Mouse (Mus musculus): ENCODE measurements at regions not wholly inside any gene's neighbourhood (a gene's known extent, or its start where the extent isn't known, plus 50 kb on each side); places are given as distances from the start of the nearest gene placed in this dataset.

DNA sequence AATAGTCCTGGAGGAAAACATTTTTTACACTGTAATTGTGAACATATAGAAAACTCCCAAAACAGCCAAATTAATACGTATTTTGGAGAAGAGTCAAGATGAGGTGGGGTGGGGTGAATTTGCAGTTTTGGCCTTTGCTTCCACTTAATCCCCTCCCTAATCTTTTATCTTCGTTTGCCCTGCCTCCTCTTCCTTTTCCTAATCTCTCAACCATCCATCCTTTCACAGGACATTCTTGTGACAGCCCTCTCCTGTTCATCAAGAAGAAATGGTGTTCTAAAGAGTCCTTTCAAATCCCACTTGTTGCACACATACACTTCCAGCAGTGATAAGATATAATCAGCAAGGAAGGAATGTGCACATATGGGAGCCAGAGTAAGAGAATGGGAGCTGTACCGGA, 186.0 kb upstream of the Paip1 start:
- no peaks in the 10 kb centered on the region for H3K4me1 ChIP-seq (replicated peaks; ENCODE audit: control insufficient read depth, insufficient read depth, low read length)
- 36% methylated on average over 3 of the region's 3 CpGs for WGBS
- TF ChIP-seq POLR2A (IDR thresholded peaks at IDR 0.05; ENCODE audit: control insufficient read depth, extremely low read depth, insufficient read depth, low read length, poor library complexity) (no peak), CTCF (IDR thresholded peaks at IDR 0.05; ENCODE audit: borderline replicate concordance, control insufficient read depth, extremely low read depth, insufficient read depth, low read length, poor library complexity) (no peak)

DNA sequence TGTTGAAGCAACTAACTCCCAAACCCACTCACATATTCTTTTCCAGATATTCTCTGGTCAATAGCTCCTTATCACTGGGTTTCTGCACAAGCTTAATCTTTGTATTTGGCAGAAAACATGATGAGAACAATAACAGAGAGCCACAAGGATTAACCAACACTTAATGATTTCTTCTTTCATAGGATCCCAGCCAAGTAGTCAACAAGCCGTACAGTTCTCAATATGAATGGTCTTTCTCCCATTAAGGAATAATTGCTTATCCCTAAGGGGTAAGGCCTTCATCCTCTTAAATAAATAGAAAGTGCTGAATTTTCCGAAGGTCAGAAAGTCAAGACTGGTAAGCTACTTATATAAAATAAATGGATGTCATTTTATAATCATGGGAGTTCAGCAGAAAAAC, 181.3 kb upstream of the Paip1 start:
- 93% methylated on average over 2 of the region's 2 CpGs for WGBS
- no peaks in the 10 kb centered on the region for H3K27me3 ChIP-seq (ENCODE audit: control insufficient read depth, insufficient read depth, low read length)
- no peaks in the 10 kb centered on the region for H3K4me1 ChIP-seq (replicated peaks; ENCODE audit: control insufficient read depth, insufficient read depth, low read length)
- H3K36me3 ChIP-seq (ENCODE audit: control insufficient read depth, insufficient read depth, low read length) = no peaks in the 10 kb centered on the region
- no peak overlapping the region for H3K27ac ChIP-seq (ENCODE audit: control insufficient read depth, insufficient read depth, low read length)
- DNase-seq = no peak
- TF ChIP-seq POLR2A (IDR thresholded peaks at IDR 0.05; ENCODE audit: control insufficient read depth, extremely low read depth, insufficient read depth, low read length, poor library complexity) (no peak), CTCF (IDR thresholded peaks at IDR 0.05; ENCODE audit: borderline replicate concordance, control insufficient read depth, extremely low read depth, insufficient read depth, low read length, poor library complexity) (no peak)
- no peak overlapping the region for H3K4me3 ChIP-seq (ENCODE audit: control insufficient read depth, insufficient read depth, low read length)

More for the DNA sequence above, 186.0 kb upstream of the Paip1 start:
- no peak overlapping the region for H3K4me3 ChIP-seq (ENCODE audit: control insufficient read depth, insufficient read depth, low read length)
- no peak overlapping the region for H3K27ac ChIP-seq (ENCODE audit: control insufficient read depth, insufficient read depth, low read length)
- H3K36me3 ChIP-seq (ENCODE audit: control insufficient read depth, insufficient read depth, low read length) = no peaks in the 10 kb centered on the region
- DNase-seq = no peak
- H3K27me3 ChIP-seq (ENCODE audit: control insufficient read depth, insufficient read depth, low read length) = no peaks in the 10 kb centered on the region

DNA sequence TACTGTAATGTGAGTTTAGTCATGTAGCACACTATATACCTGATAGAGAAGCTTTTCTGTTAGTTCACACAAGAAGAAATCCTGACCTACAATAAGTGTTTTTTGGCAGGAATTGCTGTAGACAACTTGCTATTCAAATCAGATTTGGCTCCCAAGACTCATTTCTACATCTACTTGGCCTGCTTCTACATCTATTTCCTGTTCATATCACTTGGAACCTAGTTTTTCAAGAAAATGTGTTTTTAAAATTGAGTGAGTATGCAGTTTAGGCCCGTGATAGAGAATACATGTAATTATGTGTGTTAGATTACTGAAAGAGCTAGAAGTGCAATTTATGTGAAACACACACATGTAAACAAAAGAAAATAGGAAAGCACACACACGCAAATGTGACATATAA, 176.4 kb upstream of the Paip1 start:
- 94% methylated on average over 2 of the region's 2 CpGs for WGBS
- H3K4me1 ChIP-seq (replicated peaks; ENCODE audit: control insufficient read depth, insufficient read depth, low read length) = no peaks in the 10 kb centered on the region
- H3K27me3 ChIP-seq (ENCODE audit: control insufficient read depth, insufficient read depth, low read length) = no peaks in the 10 kb centered on the region
- H3K27ac ChIP-seq (ENCODE audit: control insufficient read depth, insufficient read depth, low read length) = no peak overlapping the region
- no peak overlapping the region for H3K4me3 ChIP-seq (ENCODE audit: control insufficient read depth, insufficient read depth, low read length)
- TF ChIP-seq CTCF (IDR thresholded peaks at IDR 0.05; ENCODE audit: borderline replicate concordance, control insufficient read depth, extremely low read depth, insufficient read depth, low read length, poor library complexity) = no peak
- H3K36me3 ChIP-seq (ENCODE audit: control insufficient read depth, insufficient read depth, low read length) = no peaks in the 10 kb centered on the region
- no peak for DNase-seq

DNA sequence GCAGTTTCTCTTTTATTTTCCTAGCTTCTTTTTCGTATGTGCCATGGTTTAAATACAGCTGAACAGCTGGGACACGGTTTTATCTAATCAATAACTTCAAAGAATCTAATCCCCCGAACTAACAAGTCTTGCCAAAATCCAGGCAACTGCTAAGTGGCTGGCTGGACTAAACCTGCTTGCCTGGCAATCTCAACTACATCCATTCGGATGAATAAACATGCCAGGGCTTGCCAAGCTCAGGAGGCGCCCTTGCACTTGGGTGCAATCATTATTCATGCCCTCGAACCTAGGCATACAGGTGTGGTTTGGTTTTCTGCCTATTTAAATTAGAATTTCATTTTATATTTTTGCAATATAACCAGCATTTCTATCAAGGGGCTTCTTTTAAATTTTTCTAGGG, 172.1 kb upstream of the Paip1 start:
- Histone ChIP-seq H3K4me3 (ENCODE audit: control insufficient read depth, insufficient read depth, low read length) (no peak overlapping the region), H3K36me3 (ENCODE audit: control insufficient read depth, insufficient read depth, low read length) (no peaks in the 10 kb centered on the region), H3K4me1 (replicated peaks; ENCODE audit: control insufficient read depth, insufficient read depth, low read length) (no peaks in the 10 kb centered on the region), H3K27ac (ENCODE audit: control insufficient read depth, insufficient read depth, low read length) (no peak overlapping the region), H3K27me3 (ENCODE audit: control insufficient read depth, insufficient read depth, low read length) (no peaks in the 10 kb centered on the region)
- DNase-seq = no peak
- WGBS = 74% methylated on average over 6 of the region's 6 CpGs
- TF ChIP-seq POLR2A (IDR thresholded peaks at IDR 0.05; ENCODE audit: control insufficient read depth, extremely low read depth, insufficient read depth, low read length, poor library complexity) (no peak), CTCF (IDR thresholded peaks at IDR 0.05; ENCODE audit: borderline replicate concordance, control insufficient read depth, extremely low read depth, insufficient read depth, low read length, poor library complexity) (no peak)

DNA sequence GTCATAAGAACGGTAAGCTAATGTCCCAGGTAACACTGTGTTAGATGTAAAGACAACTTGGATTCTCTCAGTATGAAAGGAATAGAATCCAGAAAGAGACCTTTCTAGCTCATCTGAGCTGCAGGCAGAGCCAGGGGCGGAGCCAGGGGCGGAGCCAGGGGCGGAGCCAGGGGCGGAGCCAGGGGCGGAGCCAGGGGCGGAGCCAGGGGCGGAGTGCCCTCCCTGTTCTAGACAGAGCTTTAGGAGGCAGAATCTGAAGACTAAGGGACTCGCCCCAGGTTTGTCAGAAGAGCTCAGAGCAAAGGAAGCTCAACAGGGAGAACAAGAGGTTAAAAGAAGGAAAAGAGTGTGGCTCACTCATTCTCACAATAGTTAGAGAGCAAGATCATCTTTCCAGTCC, 169.9 kb upstream of the Paip1 start:
- WGBS = 73% methylated on average over 9 of the region's 9 CpGs
- Histone ChIP-seq H3K27ac (ENCODE audit: control insufficient read depth, insufficient read depth, low read length) (no peak overlapping the region), H3K27me3 (ENCODE audit: control insufficient read depth, insufficient read depth, low read length) (no peaks in the 10 kb centered on the region), H3K4me1 (replicated peaks; ENCODE audit: control insufficient read depth, insufficient read depth, low read length) (no peaks in the 10 kb centered on the region), H3K36me3 (ENCODE audit: control insufficient read depth, insufficient read depth, low read length) (no peaks in the 10 kb centered on the region), H3K4me3 (ENCODE audit: control insufficient read depth, insufficient read depth, low read length) (no peak overlapping the region)
- no peak for TF ChIP-seq POLR2A (IDR thresholded peaks at IDR 0.05; ENCODE audit: control insufficient read depth, extremely low read depth, insufficient read depth, low read length, poor library complexity)
- no peak for DNase-seq

DNA sequence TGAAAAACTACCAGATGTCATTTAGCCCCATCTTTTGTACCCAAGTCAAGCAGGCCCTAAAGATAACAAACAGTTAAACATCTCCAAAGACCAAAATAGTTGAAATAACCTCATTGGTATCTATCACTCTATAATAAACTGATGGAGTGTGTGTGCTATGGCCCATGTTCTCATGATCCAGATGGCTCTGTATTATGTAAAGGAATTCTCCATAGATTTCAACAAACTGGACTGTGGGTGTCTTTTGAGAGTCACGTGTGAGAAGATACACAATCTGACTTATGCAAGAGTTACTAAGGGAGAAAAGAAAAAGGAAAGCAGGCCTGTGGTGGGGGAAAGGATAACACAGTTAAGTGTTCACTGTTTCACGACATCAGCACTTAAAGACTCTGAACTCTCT, 164.8 kb upstream of the Paip1 start:
- no peak for DNase-seq
- WGBS = 76% methylated on average over 2 of the region's 2 CpGs
- H3K4me3 ChIP-seq (ENCODE audit: control insufficient read depth, insufficient read depth, low read length) = no peak overlapping the region
- H3K4me1 ChIP-seq (replicated peaks; ENCODE audit: control insufficient read depth, insufficient read depth, low read length) = no peaks in the 10 kb centered on the region
- H3K27ac ChIP-seq (ENCODE audit: control insufficient read depth, insufficient read depth, low read length) = no peak overlapping the region
- no peaks in the 10 kb centered on the region for H3K27me3 ChIP-seq (ENCODE audit: control insufficient read depth, insufficient read depth, low read length)
- H3K36me3 ChIP-seq (ENCODE audit: control insufficient read depth, insufficient read depth, low read length) = no peaks in the 10 kb centered on the region
- TF ChIP-seq POLR2A (IDR thresholded peaks at IDR 0.05; ENCODE audit: control insufficient read depth, extremely low read depth, insufficient read depth, low read length, poor library complexity) (no peak), CTCF (IDR thresholded peaks at IDR 0.05; ENCODE audit: borderline replicate concordance, control insufficient read depth, extremely low read depth, insufficient read depth, low read length, poor library complexity) (no peak)

DNA sequence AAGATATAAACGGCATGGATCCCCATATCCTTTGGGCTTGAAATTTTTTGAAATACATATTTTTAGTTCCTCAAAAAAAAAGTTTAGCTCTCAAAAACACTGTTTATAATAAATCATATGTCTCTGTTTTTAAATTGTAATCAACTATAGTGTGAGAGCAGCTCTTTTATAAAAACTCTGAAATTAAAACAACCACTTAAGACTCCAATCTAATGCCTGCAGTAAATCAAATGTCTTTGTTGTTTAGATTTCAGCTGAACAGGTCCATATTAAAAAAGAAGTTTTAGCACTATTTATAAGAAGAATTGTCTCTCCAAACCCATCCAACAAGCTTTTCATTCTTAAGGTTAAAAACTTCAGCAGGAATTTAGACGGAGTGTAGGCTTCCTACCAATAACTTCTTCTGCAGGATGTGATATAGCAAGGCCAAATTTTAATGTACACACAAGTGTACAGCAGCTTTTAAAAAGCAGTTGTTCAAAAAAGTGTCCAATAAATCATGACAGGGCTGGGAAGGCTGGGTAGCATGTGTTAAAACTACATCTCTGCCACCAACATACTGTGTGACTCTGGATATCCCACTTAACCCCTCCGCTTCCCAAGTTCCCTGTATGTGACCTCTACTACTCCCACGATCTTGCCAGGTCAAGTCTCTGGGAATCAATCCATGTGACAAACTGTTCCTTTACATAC, 160.6 kb upstream of the Paip1 start:
- Histone ChIP-seq H3K27ac (ENCODE audit: control insufficient read depth, insufficient read depth, low read length) (no peak overlapping the region), H3K36me3 (ENCODE audit: control insufficient read depth, insufficient read depth, low read length) (no peaks in the 10 kb centered on the region), H3K4me3 (ENCODE audit: control insufficient read depth, insufficient read depth, low read length) (no peak overlapping the region), H3K4me1 (replicated peaks; ENCODE audit: control insufficient read depth, insufficient read depth, low read length) (no peaks in the 10 kb centered on the region), H3K27me3 (ENCODE audit: control insufficient read depth, insufficient read depth, low read length) (no peaks in the 10 kb centered on the region)
- no peak for TF ChIP-seq CTCF (IDR thresholded peaks at IDR 0.05; ENCODE audit: borderline replicate concordance, control insufficient read depth, extremely low read depth, insufficient read depth, low read length, poor library complexity)
- no peak for TF ChIP-seq POLR2A (IDR thresholded peaks at IDR 0.05; ENCODE audit: control insufficient read depth, extremely low read depth, insufficient read depth, low read length, poor library complexity)
- WGBS = 92% methylated on average over 4 of the region's 4 CpGs
- no peak for DNase-seq

Measured in thymus, adult 2 months (tissue).